Mouse (Mus musculus): ENCODE data around the gene Lrmda. TPM values are rescaled to one million over a fixed set of nuclear protein-coding genes. Genes with fewer than 3 reads are reported as not detected.

Lrmda gene
- total and polyA plus RNA-seq, 2 experiments from 2014 or later: 0.38 to 0.82 TPM

- no peak overlapping the region for H3K4me3 ChIP-seq (ENCODE audit: low read depth, low read length)
- no peaks in the 10 kb centered on the region for H3K27me3 ChIP-seq (ENCODE audit: control insufficient read depth, insufficient read depth, low read length)
- ATAC-seq (ENCODE audit: insufficient read depth, low read depth): no peak
- no peak for TF ChIP-seq EP300 (IDR thresholded peaks at IDR 0.05; ENCODE audit: low read depth)
- TF ChIP-seq CTCF (IDR thresholded peaks at IDR 0.05; ENCODE audit: low read depth): no peak
- H3K9me3 ChIP-seq (replicated peaks; ENCODE audit: control insufficient read depth, low read length): no peaks in the 10 kb centered on the region
- no peaks in the 10 kb centered on the region for H3K4me1 ChIP-seq (ENCODE audit: control insufficient read depth, insufficient read depth)
- 63% methylated on average over 4 of the region's 4 CpGs for WGBS
- no peak overlapping the region for H3K4me2 ChIP-seq (ENCODE audit: low read depth, low read length)
- no peak overlapping the region for H3K9ac ChIP-seq (replicated peaks; ENCODE audit: low read depth, low read length)
- H3K36me3 ChIP-seq (replicated peaks; ENCODE audit: control insufficient read depth, insufficient read depth, low read length): no peaks in the 10 kb centered on the region
- no peak overlapping the region for H3K27ac ChIP-seq (ENCODE audit: low read depth)
- no peak for DNase-seq (ENCODE audit: low spot score)
Observed at GRCm38 (mm10) chr14:22004943-22005342, 14.6 kb upstream of the Lrmda start.

- H3K9me3 ChIP-seq (replicated peaks; ENCODE audit: control insufficient read depth, low read length): no peaks in the 10 kb centered on the region
- 79% methylated on average over 6 of the region's 6 CpGs for WGBS
- no peak overlapping the region for H3K27ac ChIP-seq (ENCODE audit: low read depth)
- H3K4me1 ChIP-seq (ENCODE audit: control insufficient read depth, insufficient read depth): no peaks in the 10 kb centered on the region
- H3K36me3 ChIP-seq (replicated peaks; ENCODE audit: control insufficient read depth, insufficient read depth, low read length): no peaks in the 10 kb centered on the region
- H3K4me3 ChIP-seq (ENCODE audit: low read depth, low read length): no peak overlapping the region
- H3K9ac ChIP-seq (replicated peaks; ENCODE audit: low read depth, low read length): no peak overlapping the region
- H3K4me2 ChIP-seq (ENCODE audit: low read depth, low read length): no peak overlapping the region
- H3K27me3 ChIP-seq (ENCODE audit: control insufficient read depth, insufficient read depth, low read length): no peaks in the 10 kb centered on the region
- no peak for DNase-seq (ENCODE audit: low spot score)
- TF ChIP-seq CTCF (IDR thresholded peaks at IDR 0.05; ENCODE audit: low read depth) (no peak), EP300 (IDR thresholded peaks at IDR 0.05; ENCODE audit: low read depth) (no peak)
- no peak for ATAC-seq (ENCODE audit: insufficient read depth, low read depth)
Observed at GRCm38 (mm10) chr14:22007006-22007405, 12.5 kb upstream of the Lrmda start.

GRCm38 (mm10) chr14:22014315-22014714 lies 5.2 kb upstream of the Lrmda start:
- peaks cover under 1% of the 10 kb centered on the region; the same call in 1 of the 2 replicates for H3K4me1 ChIP-seq (ENCODE audit: control insufficient read depth, insufficient read depth)

GRCm38 (mm10) chr14:22014781-22015180 lies 4.7 kb upstream of the Lrmda start:
- H3K4me3 ChIP-seq (ENCODE audit: low read depth, low read length): no peak overlapping the region
- no peak for TF ChIP-seq EP300 (IDR thresholded peaks at IDR 0.05; ENCODE audit: low read depth)
- no peak for TF ChIP-seq CTCF (IDR thresholded peaks at IDR 0.05; ENCODE audit: low read depth)
- no peak overlapping the region for H3K9ac ChIP-seq (replicated peaks; ENCODE audit: low read depth, low read length)
- ATAC-seq (ENCODE audit: insufficient read depth, low read depth) (no peak), DNase-seq (ENCODE audit: low spot score) (no peak)
- 60% methylated on average over 4 of the region's 4 CpGs for WGBS
- H3K4me2 ChIP-seq (ENCODE audit: low read depth, low read length): no peak overlapping the region
- H3K27ac ChIP-seq (ENCODE audit: low read depth): no peak overlapping the region
- H3K4me1 ChIP-seq (ENCODE audit: control insufficient read depth, insufficient read depth): peaks cover 5% of the 10 kb centered on the region; the same call in 1 of the 2 replicates
- no peaks in the 10 kb centered on the region for H3K9me3 ChIP-seq (replicated peaks; ENCODE audit: control insufficient read depth, low read length)
- H3K27me3 ChIP-seq (ENCODE audit: control insufficient read depth, insufficient read depth, low read length): 0 out of 2 replicates have a peak, but pooled peaks cover 6% of the 10 kb centered on the region
- no peaks in the 10 kb centered on the region for H3K36me3 ChIP-seq (replicated peaks; ENCODE audit: control insufficient read depth, insufficient read depth, low read length)

More at GRCm38 (mm10) chr14:22014315-22014714, 5.2 kb upstream of the Lrmda start:
- H3K4me3 ChIP-seq (ENCODE audit: low read depth, low read length): no peak overlapping the region
- ATAC-seq (ENCODE audit: insufficient read depth, low read depth) (no peak), DNase-seq (ENCODE audit: low spot score) (no peak)
- TF ChIP-seq CTCF (IDR thresholded peaks at IDR 0.05; ENCODE audit: low read depth) (no peak), EP300 (IDR thresholded peaks at IDR 0.05; ENCODE audit: low read depth) (no peak)
- H3K36me3 ChIP-seq (replicated peaks; ENCODE audit: control insufficient read depth, insufficient read depth, low read length): no peaks in the 10 kb centered on the region
- H3K4me2 ChIP-seq (ENCODE audit: low read depth, low read length): no peak overlapping the region
- H3K27me3 ChIP-seq (ENCODE audit: control insufficient read depth, insufficient read depth, low read length): 0 out of 2 replicates have a peak, but pooled peaks cover 6% of the 10 kb centered on the region
- no peak overlapping the region for H3K27ac ChIP-seq (ENCODE audit: low read depth)
- 77% methylated on average over 5 of the region's 5 CpGs for WGBS
- H3K9ac ChIP-seq (replicated peaks; ENCODE audit: low read depth, low read length): no peak overlapping the region
- no peaks in the 10 kb centered on the region for H3K9me3 ChIP-seq (replicated peaks; ENCODE audit: control insufficient read depth, low read length)

GRCm38 (mm10) chr14:22017011-22017410 lies 2.5 kb upstream of the Lrmda start:
- no peaks in the 10 kb centered on the region for H3K36me3 ChIP-seq (replicated peaks; ENCODE audit: control insufficient read depth, insufficient read depth, low read length)
- 0 out of 2 replicates have a peak, but pooled peaks cover 6% of the 10 kb centered on the region for H3K27me3 ChIP-seq (ENCODE audit: control insufficient read depth, insufficient read depth, low read length)
- H3K27ac ChIP-seq (ENCODE audit: low read depth): no peak overlapping the region
- H3K9me3 ChIP-seq (replicated peaks; ENCODE audit: control insufficient read depth, low read length): no peaks in the 10 kb centered on the region
- peaks cover 12% of the 10 kb centered on the region; the same call in 1 of the 2 replicates for H3K4me1 ChIP-seq (ENCODE audit: control insufficient read depth, insufficient read depth)
- TF ChIP-seq CTCF (IDR thresholded peaks at IDR 0.05; ENCODE audit: low read depth) (no peak), EP300 (IDR thresholded peaks at IDR 0.05; ENCODE audit: low read depth) (no peak)
- no peak for DNase-seq (ENCODE audit: low spot score)
- H3K4me2 ChIP-seq (ENCODE audit: low read depth, low read length): no peak overlapping the region
- no peak overlapping the region for H3K9ac ChIP-seq (replicated peaks; ENCODE audit: low read depth, low read length)
- H3K4me3 ChIP-seq (ENCODE audit: low read depth, low read length): no peak overlapping the region
- ATAC-seq (ENCODE audit: insufficient read depth, low read depth): no peak
- whole genome bisulfite sequencing: 55% methylated on average over 5 of the region's 5 CpGs

Data from heart, postnatal 0 days (tissue).